Mouse (Mus musculus) intestine, embryonic 14.5 days (tissue): ENCODE results near the gene Wrap53. TPM values are rescaled to one million over a fixed set of nuclear protein-coding genes. Genes with fewer than 3 reads are reported as not detected.

Source experiments
- ATAC-seq: fragments of 200-750 bp; cut with Nextera tagmentation; replicated peaks from 2 replicates; pipeline ENCODE4 v1.8.0; 2017; ENCODE audit warnings: low read depth, moderate number of reproducible peaks, moderate TSS enrichment, moderate library complexity; ENCODE audit not compliant: low FRiP score, low TSS enrichment
- DNase-seq: peaks from one replicate; pipeline ENCODE4 v3.0.0-alpha.2; 2018; ENCODE audit warnings: low spot score
- H3K27ac ChIP-seq: fragments of 300-500 bp; sonication (generic); 2 replicates; pipeline ENCODE4 v1.5.1; 2014; ENCODE audit warnings: low read depth, mild to moderate bottlenecking, control low read depth
- H3K27me3 ChIP-seq: fragments of 300-500 bp; sonication (generic); replicated peaks from 2 replicates; pipeline ENCODE4 v1.6.1; 2014; ENCODE audit warnings: low read length, control low read depth; ENCODE audit not compliant: control insufficient read depth, insufficient read depth
- H3K36me3 ChIP-seq: fragments of 300-500 bp; sonication (generic); 2 replicates; pipeline ENCODE4 v1.6.1; 2014; ENCODE audit warnings: low read length, control low read depth; ENCODE audit not compliant: control insufficient read depth, insufficient read depth
- H3K4me1 ChIP-seq: fragments of 300-500 bp; sonication (generic); replicated peaks from 2 replicates; pipeline ENCODE4 v1.6.1; 2014; ENCODE audit warnings: low read length, control low read depth, mixed read lengths; ENCODE audit not compliant: control insufficient read depth, insufficient read depth
- H3K4me2 ChIP-seq: fragments of 300-500 bp; sonication (generic); 2 replicates; pipeline ENCODE4 v1.6.1; 2014; ENCODE audit warnings: low read length
- H3K4me3 ChIP-seq: fragments of 300-500 bp; sonication (generic); 2 replicates; pipeline ENCODE4 v1.5.1; 2014; ENCODE audit warnings: low read depth, low read length, control low read depth, mixed read lengths
- H3K9ac ChIP-seq: fragments of 300-500 bp; sonication (generic); 2 replicates; pipeline ENCODE4 v1.6.1; 2014; ENCODE audit warnings: mild to moderate bottlenecking, low read length
- H3K9me3 ChIP-seq: fragments of 300-500 bp; sonication (generic); 2 replicates; pipeline ENCODE4 v1.6.1; 2016; ENCODE audit warnings: low read length, control low read depth; ENCODE audit not compliant: control insufficient read depth
- WGBS: fragments of 180-500 bp; shearing (Covaris S2); extraction: QIAGEN DNeasy Blood & Tissue Kit; methylation state at CpG from one replicate; pipeline ENCODE4 v1.1.7; 2014; 5-methylcytosine and 5-hydroxymethylcytosine counted together
- polyA plus RNA-seq: library from polyadenylated mRNA; unstranded; fragments of >200 nt; fragmentation: Nextera tagmentation; extraction: Ambion mirVana; gene quantifications from 2 replicates; pipeline ENCODE4 v1.2.1, GENCODE M21; 2014

Wrap53 gene
- polyA plus RNA-seq, 1 experiment from 2014 or later, result 26.8 TPM

DNA sequence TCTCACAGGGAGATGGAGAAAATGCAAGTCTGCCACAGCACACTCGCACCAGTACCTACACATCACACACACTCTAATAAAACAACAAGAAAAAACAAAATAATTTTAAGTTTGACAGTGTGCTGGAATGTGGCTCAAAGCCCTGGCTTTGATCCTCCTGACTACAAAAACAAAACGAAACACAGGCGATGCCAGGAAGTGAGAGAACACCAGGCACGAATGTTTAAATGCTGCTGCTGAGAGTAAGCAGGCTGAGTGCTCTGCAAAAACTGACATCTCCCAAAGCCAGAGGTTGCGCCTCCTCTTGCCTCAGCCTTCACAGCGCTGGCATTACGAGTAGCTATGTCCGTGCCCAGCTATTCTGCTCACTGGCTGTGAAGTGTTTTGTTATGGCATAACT lies 14.9 kb downstream of the Wrap53 start:
- DNase-seq (no peak), ATAC-seq (no peak)
- H3K4me3 ChIP-seq, result no peak overlapping the region
- H3K27me3 ChIP-seq, result no peaks in the 10 kb centered on the region
- peaks cover 49% of the 10 kb centered on the region for H3K36me3 ChIP-seq
- no peaks in the 10 kb centered on the region for H3K9me3 ChIP-seq
- no peak overlapping the region for H3K27ac ChIP-seq
- no peak overlapping the region for H3K9ac ChIP-seq
- WGBS, result 62% methylated on average over 8 of the region's 8 CpGs
- H3K4me2 ChIP-seq, result no peak overlapping the region
- H3K4me1 ChIP-seq, result peaks cover 7% of the 10 kb centered on the region; the same call in 1 of the 2 replicates

- no peaks in the 10 kb centered on the region for H3K9me3 ChIP-seq
- peaks cover 10% of the 10 kb centered on the region; the same call in 1 of the 2 replicates for H3K4me1 ChIP-seq
- H3K27ac ChIP-seq, result no peak overlapping the region
- no peak overlapping the region for H3K9ac ChIP-seq
- no peak overlapping the region for H3K4me2 ChIP-seq
- peaks cover 43% of the 10 kb centered on the region for H3K36me3 ChIP-seq
- DNase-seq (no peak), ATAC-seq (no peak)
- no peaks in the 10 kb centered on the region for H3K27me3 ChIP-seq
- H3K4me3 ChIP-seq, result no peak overlapping the region
- WGBS, result 63% methylated on average over 3 of the region's 3 CpGs
These were observed 15.7 kb downstream of the Wrap53 start for GRCm38 (mm10) chr11:69564391-69564790.

GRCm38 (mm10) chr11:69563373-69563772 lies 16.7 kb downstream of the Wrap53 start:
- peaks cover 19% of the 10 kb centered on the region for H3K4me1 ChIP-seq
- 49% methylated on average over 13 of the region's 13 CpGs for WGBS
- H3K4me3 ChIP-seq, result no peak overlapping the region
- H3K27ac ChIP-seq, result no peak overlapping the region
- ATAC-seq, result no peak
- peaks cover 43% of the 10 kb centered on the region for H3K36me3 ChIP-seq
- DNase-seq, result no peak
- no peaks in the 10 kb centered on the region for H3K9me3 ChIP-seq
- no peak overlapping the region for H3K9ac ChIP-seq
- H3K4me2 ChIP-seq, result no peak overlapping the region
- no peaks in the 10 kb centered on the region for H3K27me3 ChIP-seq

DNA sequence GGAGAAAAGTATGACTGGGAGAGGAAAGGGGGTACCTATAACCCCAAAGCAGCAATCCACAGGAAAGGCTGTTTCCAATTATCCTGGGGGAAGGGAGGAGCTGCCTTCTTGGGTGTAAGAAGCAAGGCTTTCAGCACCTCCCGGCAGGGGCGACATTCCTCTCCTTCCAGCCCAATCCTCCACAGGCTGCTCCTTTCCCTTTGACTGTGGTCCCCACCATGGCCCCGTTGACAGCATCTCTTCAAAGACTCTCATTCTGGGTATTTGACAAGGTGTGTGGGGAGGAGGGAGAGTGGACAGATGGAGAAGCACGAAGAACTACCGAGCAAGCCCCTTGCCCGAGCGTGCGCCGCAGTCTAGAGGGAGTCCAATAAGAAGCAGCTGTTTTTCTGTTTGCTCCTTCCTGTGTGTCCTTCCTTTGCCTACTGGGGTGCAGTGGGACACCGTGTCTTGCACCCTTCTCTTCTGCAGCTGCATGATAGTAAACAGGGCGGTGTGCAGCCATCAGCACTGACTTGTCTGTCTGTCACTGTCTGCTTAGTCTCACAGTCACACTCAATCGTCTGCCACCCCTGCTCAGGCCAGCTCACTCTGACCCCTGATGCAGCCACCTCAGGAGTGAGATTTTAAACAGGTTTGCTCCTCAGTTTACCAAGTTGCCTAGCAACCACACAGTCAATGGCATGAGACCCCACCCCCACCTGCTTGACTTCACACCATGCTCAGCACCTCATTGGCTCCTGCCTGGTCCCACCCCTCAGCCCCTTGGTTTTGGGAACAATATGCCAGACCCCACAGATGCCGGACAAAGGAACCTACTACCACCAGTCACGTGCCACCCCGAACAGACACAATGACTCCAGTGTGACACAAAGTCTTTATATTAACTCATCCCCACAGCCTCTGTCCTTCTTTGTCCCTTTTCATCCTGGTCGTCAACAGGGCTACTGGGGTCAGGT lies 18.9 kb downstream of the Wrap53 start:
- no peaks in the 10 kb centered on the region for H3K9me3 ChIP-seq
- peaks cover 19% of the 10 kb centered on the region for H3K4me1 ChIP-seq
- WGBS, result 29% methylated on average over 16 of the region's 16 CpGs
- H3K4me2 ChIP-seq, result peak overlapping the region; percentile 98
- H3K36me3 ChIP-seq, result peaks cover 34% of the 10 kb centered on the region
- ATAC-seq (no peak), DNase-seq (no peak)
- no peak overlapping the region for H3K4me3 ChIP-seq
- no peak overlapping the region for H3K9ac ChIP-seq
- H3K27me3 ChIP-seq, result no peaks in the 10 kb centered on the region; the same call in 1 of the 2 replicates
- H3K27ac ChIP-seq, result no peak overlapping the region

DNA sequence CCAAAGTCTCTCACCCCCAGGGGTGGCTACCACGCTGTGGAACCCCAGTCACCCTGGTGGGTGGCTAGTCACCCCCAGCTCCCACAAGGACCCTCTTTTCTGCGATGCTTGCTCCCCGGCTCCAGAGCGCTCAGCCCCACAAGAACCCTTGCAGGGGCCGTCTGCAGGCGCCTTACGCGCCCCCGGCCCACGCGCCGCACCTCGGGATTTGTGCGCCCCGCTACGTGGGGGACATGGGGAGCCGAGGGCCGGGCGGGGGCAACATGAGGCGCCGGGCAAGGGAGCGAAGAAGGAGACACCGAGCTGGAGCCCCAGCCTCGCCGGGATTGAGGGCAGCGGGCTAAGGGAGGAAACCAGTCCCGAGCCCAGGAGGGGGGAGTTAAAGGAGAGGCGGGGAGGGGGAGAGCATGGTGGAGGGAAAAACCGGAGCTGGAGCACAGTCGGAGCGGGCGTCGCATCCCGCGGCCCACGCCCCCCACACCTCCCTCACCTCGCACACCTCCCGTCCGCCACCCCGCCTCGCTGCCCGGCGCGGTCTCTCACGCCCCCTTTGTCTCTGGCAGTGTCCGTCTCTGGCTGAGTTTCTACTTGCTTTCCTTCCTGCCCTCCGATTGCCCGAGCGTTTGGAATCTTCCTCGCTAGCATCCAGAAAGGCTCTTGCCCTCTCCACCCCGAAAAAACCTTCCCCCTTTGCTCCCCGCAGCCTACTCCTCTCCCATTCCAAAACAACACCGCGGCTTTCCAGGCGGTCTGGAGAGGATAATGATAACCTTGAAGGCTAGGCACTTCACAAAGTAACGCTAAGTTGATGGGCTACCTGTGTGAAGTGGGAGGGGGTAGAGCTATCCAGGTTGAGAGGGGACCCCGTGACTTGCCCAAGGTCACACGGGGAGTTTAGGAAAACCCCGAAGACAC lies 19.9 kb downstream of the Wrap53 start, which contains the start of gene Efnb3:
TSS of gene Efnb3 (minus strand) at position 355 of the 915 bp plus-strand sequence.
- peak; percentile 65; the same call in 1 of the 2 replicates for ATAC-seq
- H3K4me3 ChIP-seq, result peak within 1 kb of the TSS; percentile 64
- no peaks in the 10 kb centered on the region; the same call in 1 of the 2 replicates for H3K27me3 ChIP-seq
- H3K9me3 ChIP-seq, result no peaks in the 10 kb centered on the region
- H3K4me1 ChIP-seq, result peaks cover 19% of the 10 kb centered on the region
- H3K4me2 ChIP-seq, result peak within 1 kb of the TSS; percentile 98
- DNase-seq, result peak; percentile 74
- H3K27ac ChIP-seq, result no peak within 1 kb of the TSS
- H3K9ac ChIP-seq, result peak within 1 kb of the TSS; percentile 70
- WGBS, result under 1% methylated on average over 51 of the region's 59 CpGs
- H3K36me3 ChIP-seq, result peaks cover 26% of the 10 kb centered on the region

- Histone ChIP-seq H3K4me1 (peaks cover 19% of the 10 kb centered on the region), H3K9me3 (no peaks in the 10 kb centered on the region), H3K9ac (peak overlapping the region; percentile 70), H3K27ac (no peak overlapping the region), H3K27me3 (no peaks in the 10 kb centered on the region; the same call in 1 of the 2 replicates), H3K36me3 (peaks cover 22% of the 10 kb centered on the region), H3K4me2 (peak overlapping the region; percentile 98), H3K4me3 (peak overlapping the region; percentile 64)
- DNase-seq, result no peak
- ATAC-seq, result no peak
- 10% methylated on average over 5 of the region's 5 CpGs for WGBS
These were observed 20.9 kb downstream of the Wrap53 start for GRCm38 (mm10) chr11:69559183-69559582.

- peak overlapping the region; percentile 64; the same call in 1 of the 2 replicates for H3K4me3 ChIP-seq
These were observed 21.3 kb downstream of the Wrap53 start for GRCm38 (mm10) chr11:69558756-69559155.

GRCm38 (mm10) chr11:69557381-69557958 lies 22.6 kb downstream of the Wrap53 start:
- no peaks in the 10 kb centered on the region for H3K9me3 ChIP-seq
- WGBS, result 41% methylated on average over 13 of the region's 14 CpGs
- DNase-seq (no peak), ATAC-seq (no peak)
- H3K4me3 ChIP-seq, result no peak overlapping the region
- H3K4me2 ChIP-seq, result no peak overlapping the region
- H3K27ac ChIP-seq, result no peak overlapping the region
- no peak overlapping the region for H3K9ac ChIP-seq
- H3K4me1 ChIP-seq, result peaks cover 19% of the 10 kb centered on the region
- H3K36me3 ChIP-seq, result peaks cover 12% of the 10 kb centered on the region
- no peaks in the 10 kb centered on the region; the same call in 1 of the 2 replicates for H3K27me3 ChIP-seq

More at GRCm38 (mm10) chr11:69558756-69559155, 21.3 kb downstream of the Wrap53 start:
- Histone ChIP-seq H3K36me3 (peaks cover 22% of the 10 kb centered on the region), H3K9me3 (no peaks in the 10 kb centered on the region), H3K27me3 (no peaks in the 10 kb centered on the region; the same call in 1 of the 2 replicates), H3K27ac (no peak overlapping the region), H3K9ac (no peak overlapping the region), H3K4me2 (peak overlapping the region; percentile 98), H3K4me1 (peaks cover 19% of the 10 kb centered on the region)
- ATAC-seq (no peak), DNase-seq (no peak)
- 21% methylated on average over 6 of the region's 6 CpGs for WGBS
